Mouse (Mus musculus): ENCODE results near the gene Hacl1. TPM values are rescaled to one million over a fixed set of nuclear protein-coding genes. Genes with fewer than 3 reads are reported as not detected.
A peak's percentile ranks its signal among the peaks of the same experiment; 100 is the strongest.

Gene Hacl1
- polyA plus RNA-seq, 1 experiment from 2014 or later: 12.3 TPM

- Histone ChIP-seq H3K36me3 (replicated peaks; ENCODE audit: control insufficient read depth, insufficient read depth, low read depth, low read length) (no peaks in the 10 kb centered on the region), H3K4me1 (ENCODE audit: control insufficient read depth, insufficient read depth, low read length) (peaks cover 7% of the 10 kb centered on the region), H3K4me2 (ENCODE audit: low read depth, low read length) (no peak overlapping the region), H3K27ac (replicated peaks; ENCODE audit: low read depth, low read length) (no peak overlapping the region), H3K9ac (replicated peaks; ENCODE audit: low read length) (no peak overlapping the region), H3K27me3 (ENCODE audit: control insufficient read depth, insufficient read depth, low read length) (no peaks in the 10 kb centered on the region), H3K4me3 (ENCODE audit: low read depth, low read length) (no peak overlapping the region), H3K9me3 (replicated peaks; ENCODE audit: control insufficient read depth, low read length) (no peaks in the 10 kb centered on the region)
- ATAC-seq (replicated peaks; ENCODE audit: insufficient number of reproducible peaks, low FRiP score, low TSS enrichment, low read depth) (no peak), DNase-seq (ENCODE audit: low spot score) (no peak)
- WGBS: 87% methylated on average over 18 of the region's 18 CpGs
Observed at GRCm38 (mm10) chr14:31574903-31575665, 66.0 kb downstream of the Hacl1 start.

DNA sequence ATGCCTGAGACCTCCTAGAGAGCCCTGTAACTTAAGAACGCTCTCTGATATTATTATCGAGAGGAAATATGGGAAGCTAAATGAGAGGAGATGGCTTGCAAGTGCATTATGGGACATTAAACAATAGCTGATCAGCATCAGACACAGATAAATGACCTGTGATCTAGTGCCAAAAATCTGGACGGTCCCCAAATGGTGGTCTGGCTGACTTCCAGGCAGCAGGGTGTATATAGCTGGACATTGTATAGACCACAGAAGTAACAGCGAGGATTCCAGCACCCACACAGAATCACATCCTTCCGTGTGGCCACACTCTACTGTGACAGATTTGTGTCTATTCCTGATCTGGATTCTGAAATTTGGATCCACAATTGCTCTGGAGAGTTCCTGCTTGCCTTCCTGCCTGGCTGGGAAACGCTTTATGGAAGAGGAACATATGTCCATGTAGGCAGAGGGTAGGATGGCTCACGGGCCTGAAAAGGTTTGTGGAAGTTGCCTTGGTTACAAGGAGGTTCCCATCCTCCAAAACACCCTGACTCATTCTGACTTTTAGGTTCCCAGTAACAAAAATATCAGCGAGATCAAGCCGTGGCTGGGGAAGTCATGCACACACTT, 68.4 kb downstream of the Hacl1 start:
- no peak for DNase-seq (ENCODE audit: low spot score)
- ATAC-seq (replicated peaks; ENCODE audit: insufficient number of reproducible peaks, low FRiP score, low TSS enrichment, low read depth): no peak
- no peaks in the 10 kb centered on the region for H3K27me3 ChIP-seq (ENCODE audit: control insufficient read depth, insufficient read depth, low read length)
- no peak overlapping the region for H3K4me2 ChIP-seq (ENCODE audit: low read depth, low read length)
- peaks cover 7% of the 10 kb centered on the region for H3K4me1 ChIP-seq (ENCODE audit: control insufficient read depth, insufficient read depth, low read length)
- H3K9ac ChIP-seq (replicated peaks; ENCODE audit: low read length): no peak overlapping the region
- H3K36me3 ChIP-seq (replicated peaks; ENCODE audit: control insufficient read depth, insufficient read depth, low read depth, low read length): no peaks in the 10 kb centered on the region
- WGBS: 85% methylated on average over 9 of the region's 9 CpGs
- no peak overlapping the region for H3K27ac ChIP-seq (replicated peaks; ENCODE audit: low read depth, low read length)
- no peak overlapping the region for H3K4me3 ChIP-seq (ENCODE audit: low read depth, low read length)
- H3K9me3 ChIP-seq (replicated peaks; ENCODE audit: control insufficient read depth, low read length): no peaks in the 10 kb centered on the region

DNA sequence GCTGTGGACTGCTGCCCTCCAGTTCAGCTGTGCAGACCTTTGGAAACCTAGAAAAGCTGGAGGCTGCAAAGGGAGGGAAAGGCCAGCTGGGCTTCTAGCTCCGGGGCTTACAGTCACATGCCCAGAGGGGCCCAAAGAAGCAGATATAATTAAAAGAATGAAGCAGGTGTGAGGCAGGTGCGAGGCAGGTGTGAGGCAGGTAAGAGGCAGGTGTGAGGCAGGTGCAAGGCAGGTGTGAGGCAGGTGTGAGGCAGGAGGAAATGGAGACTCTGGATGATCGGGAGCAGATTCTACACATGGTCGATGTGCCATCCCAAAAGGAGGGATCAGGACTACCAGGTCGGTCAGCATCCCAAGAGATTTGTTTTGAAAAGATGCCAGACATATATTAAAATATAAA, 69.7 kb downstream of the Hacl1 start:
- Histone ChIP-seq H3K27ac (replicated peaks; ENCODE audit: low read depth, low read length) (no peak overlapping the region), H3K9me3 (replicated peaks; ENCODE audit: control insufficient read depth, low read length) (no peaks in the 10 kb centered on the region), H3K4me2 (ENCODE audit: low read depth, low read length) (no peak overlapping the region), H3K9ac (replicated peaks; ENCODE audit: low read length) (no peak overlapping the region), H3K4me3 (ENCODE audit: low read depth, low read length) (no peak overlapping the region), H3K27me3 (ENCODE audit: control insufficient read depth, insufficient read depth, low read length) (no peaks in the 10 kb centered on the region), H3K36me3 (replicated peaks; ENCODE audit: control insufficient read depth, insufficient read depth, low read depth, low read length) (no peaks in the 10 kb centered on the region), H3K4me1 (ENCODE audit: control insufficient read depth, insufficient read depth, low read length) (peaks cover 5% of the 10 kb centered on the region)
- ATAC-seq (replicated peaks; ENCODE audit: insufficient number of reproducible peaks, low FRiP score, low TSS enrichment, low read depth) (no peak), DNase-seq (ENCODE audit: low spot score) (no peak)
- 92% methylated on average over 5 of the region's 5 CpGs for WGBS

GRCm38 (mm10) chr14:31570131-31570951, 70.7 kb downstream of the Hacl1 start:
- no peak overlapping the region for H3K27ac ChIP-seq (replicated peaks; ENCODE audit: low read depth, low read length)
- no peak overlapping the region for H3K9ac ChIP-seq (replicated peaks; ENCODE audit: low read length)
- no peak for ATAC-seq (replicated peaks; ENCODE audit: insufficient number of reproducible peaks, low FRiP score, low TSS enrichment, low read depth)
- H3K9me3 ChIP-seq (replicated peaks; ENCODE audit: control insufficient read depth, low read length): no peaks in the 10 kb centered on the region
- 82% methylated on average over 6 of the region's 6 CpGs for WGBS
- 0 out of 2 replicates have a peak, but pooled peaks cover 2% of the 10 kb centered on the region for H3K4me1 ChIP-seq (ENCODE audit: control insufficient read depth, insufficient read depth, low read length)
- H3K4me3 ChIP-seq (ENCODE audit: low read depth, low read length): no peak overlapping the region
- DNase-seq (ENCODE audit: low spot score): no peak
- H3K27me3 ChIP-seq (ENCODE audit: control insufficient read depth, insufficient read depth, low read length): no peaks in the 10 kb centered on the region
- H3K36me3 ChIP-seq (replicated peaks; ENCODE audit: control insufficient read depth, insufficient read depth, low read depth, low read length): no peaks in the 10 kb centered on the region
- no peak overlapping the region for H3K4me2 ChIP-seq (ENCODE audit: low read depth, low read length)

- no peak for DNase-seq (ENCODE audit: low spot score)
- Histone ChIP-seq H3K27ac (replicated peaks; ENCODE audit: low read depth, low read length) (no peak overlapping the region), H3K9ac (replicated peaks; ENCODE audit: low read length) (no peak overlapping the region)
Observed at GRCm38 (mm10) chr14:31569151-31569631, 71.9 kb downstream of the Hacl1 start.

GRCm38 (mm10) chr14:31565478-31566212, 75.4 kb downstream of the Hacl1 start:
- WGBS: 58% methylated on average over 9 of the region's 9 CpGs
- ATAC-seq (replicated peaks; ENCODE audit: insufficient number of reproducible peaks, low FRiP score, low TSS enrichment, low read depth) (no peak), DNase-seq (ENCODE audit: low spot score) (no peak)
- H3K36me3 ChIP-seq (replicated peaks; ENCODE audit: control insufficient read depth, insufficient read depth, low read depth, low read length): no peaks in the 10 kb centered on the region
- no peak overlapping the region for H3K4me2 ChIP-seq (ENCODE audit: low read depth, low read length)
- H3K27me3 ChIP-seq (ENCODE audit: control insufficient read depth, insufficient read depth, low read length): no peaks in the 10 kb centered on the region
- H3K4me3 ChIP-seq (ENCODE audit: low read depth, low read length): no peak overlapping the region
- peaks cover 3% of the 10 kb centered on the region; the same call in 1 of the 2 replicates for H3K4me1 ChIP-seq (ENCODE audit: control insufficient read depth, insufficient read depth, low read length)
- no peak overlapping the region for H3K27ac ChIP-seq (replicated peaks; ENCODE audit: low read depth, low read length)
- H3K9ac ChIP-seq (replicated peaks; ENCODE audit: low read length): no peak overlapping the region
- H3K9me3 ChIP-seq (replicated peaks; ENCODE audit: control insufficient read depth, low read length): no peaks in the 10 kb centered on the region

More at GRCm38 (mm10) chr14:31569151-31569631, 71.9 kb downstream of the Hacl1 start:
- Histone ChIP-seq H3K9me3 (replicated peaks; ENCODE audit: control insufficient read depth, low read length) (no peaks in the 10 kb centered on the region), H3K4me1 (ENCODE audit: control insufficient read depth, insufficient read depth, low read length) (peaks cover 3% of the 10 kb centered on the region; the same call in 1 of the 2 replicates), H3K36me3 (replicated peaks; ENCODE audit: control insufficient read depth, insufficient read depth, low read depth, low read length) (no peaks in the 10 kb centered on the region), H3K27me3 (ENCODE audit: control insufficient read depth, insufficient read depth, low read length) (no peaks in the 10 kb centered on the region), H3K4me2 (ENCODE audit: low read depth, low read length) (no peak overlapping the region), H3K4me3 (ENCODE audit: low read depth, low read length) (no peak overlapping the region)
- 75% methylated on average over 7 of the region's 7 CpGs for WGBS
- ATAC-seq (replicated peaks; ENCODE audit: insufficient number of reproducible peaks, low FRiP score, low TSS enrichment, low read depth): no peak

- ATAC-seq (replicated peaks; ENCODE audit: insufficient number of reproducible peaks, low FRiP score, low TSS enrichment, low read depth): no peak
- Histone ChIP-seq H3K4me3 (ENCODE audit: low read depth, low read length) (no peak overlapping the region), H3K27me3 (ENCODE audit: control insufficient read depth, insufficient read depth, low read length) (no peaks in the 10 kb centered on the region), H3K36me3 (replicated peaks; ENCODE audit: control insufficient read depth, insufficient read depth, low read depth, low read length) (no peaks in the 10 kb centered on the region), H3K9ac (replicated peaks; ENCODE audit: low read length) (no peak overlapping the region), H3K4me2 (ENCODE audit: low read depth, low read length) (no peak overlapping the region), H3K27ac (replicated peaks; ENCODE audit: low read depth, low read length) (0 out of 2 replicates have a peak overlapping the region, but pooled peaks have one; percentile 16), H3K9me3 (replicated peaks; ENCODE audit: control insufficient read depth, low read length) (no peaks in the 10 kb centered on the region), H3K4me1 (ENCODE audit: control insufficient read depth, insufficient read depth, low read length) (peaks cover 3% of the 10 kb centered on the region; the same call in 1 of the 2 replicates)
- peak; percentile 59 for DNase-seq (ENCODE audit: low spot score)
- 14% methylated on average over 6 of the region's 6 CpGs for WGBS
Observed at GRCm38 (mm10) chr14:31564452-31565179, 76.5 kb downstream of the Hacl1 start.
